Mouse (Mus musculus) ES-Bruce4 (cell line): Measurements from ENCODE around the gene A3galt2.

Experiments used
- CTCF ChIP-seq: IDR thresholded peaks from one replicate; pipeline ENCODE4 v1.8.1; 2011; ENCODE audit warnings: low read depth, low read length
- EP300 ChIP-seq: IDR thresholded peaks from 2 replicates; pipeline ENCODE4 v1.6.1; 2011; ENCODE audit warnings: low read depth, low read length; ENCODE audit not compliant: insufficient read depth
- POLR2A ChIP-seq: IDR thresholded peaks from one replicate; pipeline ENCODE4 v1.8.1; 2011; ENCODE audit warnings: low read length; ENCODE audit not compliant: insufficient read depth

GRCm38 (mm10) chr4:128727019-128727720, 28.0 kb upstream of the A3galt2 start:
- TF ChIP-seq CTCF: no peak
- no peak for TF ChIP-seq POLR2A
- no peak for TF ChIP-seq EP300
